Mouse (Mus musculus) adrenal gland, postnatal 36 days (tissue): ENCODE measurements around the gene Taldo1. TPM values are rescaled to one million over a fixed set of nuclear protein-coding genes. Genes with fewer than 3 reads are reported as not detected.
"Not testable (repeated sequence)": the region's sequence is repeated elsewhere in the genome, so short reads cannot be mapped to it uniquely, and the experiment has no call there.

Source experiments
- DNase-seq, 2 experiments: peaks; one replicate each; pipeline ENCODE4 v3.0.0; 2021; ENCODE audit warnings: mixed read lengths in 1 of 2
- total RNA-seq, 2 experiments: library from RNA; stranded (reverse); gene quantifications; 2 replicates each; pipeline ENCODE4 v1.2.3; 2021

The Taldo1 gene
- total RNA-seq, 2 experiments from 2014 or later, result 707 to 724 TPM

DNA sequence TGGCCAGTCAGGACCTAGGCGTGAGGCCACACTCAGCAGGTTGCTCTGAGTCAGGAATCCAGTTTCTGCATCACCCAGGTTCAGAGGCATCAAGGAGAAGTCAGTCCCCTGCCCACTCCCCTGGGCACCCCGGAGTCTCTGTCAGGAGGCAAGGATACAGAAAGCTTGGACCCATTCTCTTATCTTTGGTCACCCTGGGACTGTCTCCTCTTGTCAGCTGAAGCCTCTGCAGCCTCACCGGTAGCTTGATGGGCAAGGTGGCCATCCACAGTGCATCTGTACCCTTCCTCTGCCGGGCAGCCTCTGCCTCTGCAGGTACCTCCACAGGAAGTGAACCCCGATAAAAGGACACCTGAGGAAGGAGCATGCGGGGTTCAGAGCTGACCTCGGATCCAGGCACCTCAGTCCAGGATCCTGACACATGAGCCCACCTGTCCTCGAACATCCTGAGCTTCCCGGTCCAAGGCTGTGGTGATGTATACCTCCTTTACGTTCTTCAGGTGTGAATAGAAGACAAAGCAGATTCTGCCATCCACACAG lies 47.2 kb downstream of the Taldo1 start:
- DNase-seq, result no peak

- DNase-seq, result no peak
These were observed 47.8 kb downstream of the Taldo1 start for GRCm38 (mm10) chr7:141439811-141440210.

GRCm38 (mm10) chr7:141440613-141441012 lies 48.6 kb downstream of the Taldo1 start:
- peak; percentile 74 to 83 for DNase-seq

DNA sequence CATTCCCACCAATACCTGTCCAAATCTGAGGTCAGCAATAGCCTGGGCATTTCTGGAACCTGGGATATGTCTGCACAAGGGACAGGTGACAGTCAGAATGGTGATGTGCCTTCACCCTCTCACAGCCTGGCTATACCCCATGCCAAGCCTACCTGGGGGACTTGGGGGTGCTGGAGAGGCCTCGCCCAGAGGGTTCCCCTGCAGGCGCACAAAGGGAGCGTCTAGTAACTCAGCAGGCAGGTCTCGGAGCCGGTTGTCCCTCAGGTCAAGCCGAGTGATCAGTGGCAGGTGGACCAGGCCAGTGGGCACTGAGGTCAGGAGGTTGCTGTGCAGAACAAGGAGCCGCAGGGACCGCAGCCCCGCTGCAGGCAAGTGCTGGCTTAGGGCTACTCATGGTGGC lies 49.5 kb downstream of the Taldo1 start:
- DNase-seq, result no peak

DNA sequence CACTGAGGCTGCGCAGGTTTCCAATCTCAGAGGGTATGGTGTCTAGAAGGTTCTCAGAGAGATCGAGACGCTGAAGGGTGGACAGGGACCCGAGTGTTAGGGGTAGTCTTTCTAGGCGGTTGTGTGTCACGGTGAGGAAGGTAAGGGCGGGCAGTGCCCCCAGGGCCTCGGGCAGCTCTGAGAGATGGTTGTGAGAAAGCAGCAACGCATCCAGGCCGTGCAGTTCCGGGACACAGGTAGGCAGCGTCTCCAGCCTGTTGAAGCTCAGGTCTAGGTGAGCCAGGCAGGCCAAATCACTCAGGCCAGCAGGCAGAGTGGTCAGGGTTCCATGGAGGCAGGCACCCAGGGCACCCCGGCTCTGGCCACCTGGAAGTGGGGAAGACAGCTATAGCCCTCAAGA lies 50.2 kb downstream of the Taldo1 start:
- DNase-seq, result no peak

GRCm38 (mm10) chr7:141443081-141443821 lies 51.3 kb downstream of the Taldo1 start:
- no peak for DNase-seq

GRCm38 (mm10) chr7:141443828-141444237 lies 51.8 kb downstream of the Taldo1 start, which contains the start of gene Pidd1:
TSS of gene Pidd1 (minus strand) at chr7:141444025.
- DNase-seq, result peak; percentile 85 to 90

DNA sequence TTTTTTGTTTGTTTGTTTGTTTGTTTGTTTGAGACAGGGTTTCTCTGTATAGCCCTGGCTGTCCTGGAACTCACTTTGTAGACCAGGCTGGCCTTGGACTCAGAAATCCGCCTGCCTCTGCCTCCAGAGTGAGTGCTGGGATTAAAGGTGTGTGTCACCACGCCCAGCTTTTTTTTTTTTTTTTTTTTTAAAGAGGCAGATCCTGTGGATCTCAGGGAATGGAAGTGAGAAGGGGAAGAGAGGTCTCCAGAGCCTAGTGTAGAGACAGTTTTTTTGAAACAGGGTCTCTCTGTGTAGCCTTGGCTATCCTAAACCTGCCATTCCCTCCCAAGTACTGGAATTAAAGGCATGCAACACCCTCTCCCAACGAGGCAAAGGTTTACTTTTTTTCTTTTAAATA lies 54.4 kb downstream of the Taldo1 start:
- DNase-seq, result not testable (repeated sequence)

DNA sequence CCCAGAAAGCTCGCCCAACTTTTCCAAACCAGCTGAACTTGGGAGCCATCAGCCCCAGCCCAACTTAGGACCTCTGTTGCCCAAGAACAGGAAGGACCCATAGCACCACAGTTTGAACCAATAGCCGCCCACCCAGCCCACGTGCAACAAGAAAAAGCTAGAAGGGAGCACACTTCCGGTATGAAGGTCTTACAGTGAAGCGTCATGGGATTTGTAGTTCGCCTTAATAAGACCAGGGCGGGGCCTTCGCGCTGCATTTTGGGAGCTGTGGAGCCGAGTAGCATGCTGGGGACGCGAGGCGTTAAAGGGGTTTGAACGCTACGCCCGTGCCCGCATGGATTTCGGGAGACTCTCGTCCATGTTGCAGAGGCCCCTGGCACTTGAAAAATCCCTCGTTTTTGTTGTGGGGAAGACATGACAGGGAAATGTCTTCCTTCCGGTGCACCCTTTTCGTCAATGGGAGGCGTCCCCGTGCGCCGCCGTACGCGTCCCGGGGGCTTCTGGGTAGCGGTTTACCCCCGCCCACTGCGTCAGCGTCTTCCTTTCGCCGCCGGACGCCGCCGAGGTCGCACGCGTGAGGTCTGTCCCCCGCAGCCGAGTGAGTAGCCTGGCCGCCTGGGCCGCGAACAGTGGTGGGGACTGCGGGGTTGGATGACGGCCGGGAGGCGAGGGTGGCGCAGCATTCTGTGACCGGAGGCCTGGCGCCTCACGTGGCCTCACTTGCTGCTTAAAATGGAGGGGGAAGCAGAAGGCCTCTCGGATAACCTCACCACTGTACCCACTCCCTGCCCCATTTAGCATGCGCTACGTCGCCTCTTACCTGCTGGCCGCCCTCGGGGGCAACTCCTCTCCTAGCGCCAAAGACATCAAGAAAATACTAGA lies 55.4 kb downstream of the Taldo1 start, which contains the start of gene Rplp2:
Gene Rplp2, plus strand, starts transcription at position 261 of the 882 bp plus-strand sequence.
- peak; percentile 96 to 97 for DNase-seq

GRCm38 (mm10) chr7:141451928-141452327 lies 59.9 kb downstream of the Taldo1 start:
- no peak for DNase-seq

Other genes with a start within 250 kb of the Taldo1 start
- 100 to 1,000 TPM; 265 to 371 TPM for gene Rnh1, start 219.3 kb upstream of the Taldo1 start, total RNA-seq
- gene Hras, start 198.2 kb upstream of the Taldo1 start, total RNA-seq, result 10 to 100 TPM; 89.1 to 93.9 TPM
- gene Lrrc56, start 198.0 kb upstream of the Taldo1 start, total RNA-seq, result 1 to 10 TPM; 4.7 to 8.8 TPM
- under 1 TPM; 0.13 TPM for gene Lmntd2, start 178.1 kb upstream of the Taldo1 start, total RNA-seq
- gene Rassf7, start 176.3 kb upstream of the Taldo1 start, total RNA-seq, result 1 to 10 TPM; 3.6 to 4.1 TPM
- 10 to 100 TPM; 70.5 to 89.3 TPM for gene Phrf1, start 163.4 kb upstream of the Taldo1 start, total RNA-seq
- gene Irf7, start 125.7 kb upstream of the Taldo1 start, total RNA-seq, result 10 to 100 TPM; 13.5 to 14.9 TPM
- gene Cdhr5, start 115.4 kb upstream of the Taldo1 start, total RNA-seq, result 10 to 100 TPM in 1 of 2 experiments, 1 to 10 TPM in 1; 3.3 to 17.3 TPM
- 1 to 10 TPM in 1 of 2 experiments, under 1 TPM in 1; 0.63 to 1.2 TPM for gene Sct, start 113.1 kb upstream of the Taldo1 start, total RNA-seq
- under 1 TPM in 1 of 2 experiments, not detected in 1; 0.56 TPM for gene Drd4, start 100.2 kb upstream of the Taldo1 start, total RNA-seq
- 10 to 100 TPM; 25.8 to 37.5 TPM for gene Deaf1, start 64.5 kb upstream of the Taldo1 start, total RNA-seq
- gene Tmem80, start 64.5 kb upstream of the Taldo1 start, total RNA-seq, result 10 to 100 TPM; 23.9 to 27.1 TPM
- 1 to 10 TPM; 1.8 to 3.2 TPM for gene Eps8l2, start 53.3 kb upstream of the Taldo1 start, total RNA-seq
- gene Gatd1, start 21.9 kb downstream of the Taldo1 start, total RNA-seq, result 10 to 100 TPM; 24.9 to 46.7 TPM
- 1 to 10 TPM in 1 of 2 experiments, under 1 TPM in 1; 0.70 to 1.3 TPM for gene Cend1, start 37.3 kb downstream of the Taldo1 start, total RNA-seq
- gene Slc25a22, start 45.7 kb downstream of the Taldo1 start, total RNA-seq, result 100 to 1,000 TPM; 110 to 120 TPM
- gene Pidd1, start 51.8 kb downstream of the Taldo1 start, total RNA-seq, result 1 to 10 TPM; 1.5 to 2.3 TPM
- gene Rplp2, start 55.2 kb downstream of the Taldo1 start, total RNA-seq, result 1,000 to 10,000 TPM; 1,094 to 1,114 TPM
- 100 to 1,000 TPM; 875 to 879 TPM for gene Pnpla2, start 63.0 kb downstream of the Taldo1 start, total RNA-seq
- 10 to 100 TPM in 1 of 2 experiments, 1 to 10 TPM in 1; 9.5 to 13.1 TPM for gene Cracr2b, start 68.9 kb downstream of the Taldo1 start, total RNA-seq
- 100 to 1,000 TPM; 331 to 418 TPM for gene Cd151, start 75.2 kb downstream of the Taldo1 start, total RNA-seq
- gene Polr2l, start 82.9 kb downstream of the Taldo1 start, total RNA-seq, result 100 to 1,000 TPM in 1 of 2 experiments, 10 to 100 TPM in 1; 99.8 to 134 TPM
- 10 to 100 TPM; 89.1 to 94.4 TPM for gene Tspan4, start 83.0 kb downstream of the Taldo1 start, total RNA-seq
- gene Chid1, start 147.7 kb downstream of the Taldo1 start, total RNA-seq, result 10 to 100 TPM; 57.4 to 58.5 TPM
- 10 to 100 TPM; 57.5 to 75.9 TPM for gene Ap2a2, start 170.0 kb downstream of the Taldo1 start, total RNA-seq